Mouse (Mus musculus) C2C12 (cell line): ENCODE data around the gene Stk39.

Experiments used
- CTCF ChIP-seq: IDR thresholded peaks from one replicate; pipeline ENCODE4 v1.5.1; 2011; ENCODE audit not compliant: control insufficient read depth, insufficient read depth, insufficient read length
- MYOD1 ChIP-seq: IDR thresholded peaks from one replicate; pipeline ENCODE4 v1.6.1; 2011; ENCODE audit warnings: low read depth; ENCODE audit not compliant: control insufficient read depth, insufficient read length
- MYOG ChIP-seq: IDR thresholded peaks from one replicate; pipeline ENCODE4 v1.6.1; 2011; ENCODE audit not compliant: control insufficient read depth, insufficient read length; ENCODE audit errors: extremely low read depth
- USF1 ChIP-seq: IDR thresholded peaks from one replicate; pipeline ENCODE4 v1.6.1; 2011; ENCODE audit warnings: low read depth, mild to moderate bottlenecking, control low read depth, moderate library complexity

DNA sequence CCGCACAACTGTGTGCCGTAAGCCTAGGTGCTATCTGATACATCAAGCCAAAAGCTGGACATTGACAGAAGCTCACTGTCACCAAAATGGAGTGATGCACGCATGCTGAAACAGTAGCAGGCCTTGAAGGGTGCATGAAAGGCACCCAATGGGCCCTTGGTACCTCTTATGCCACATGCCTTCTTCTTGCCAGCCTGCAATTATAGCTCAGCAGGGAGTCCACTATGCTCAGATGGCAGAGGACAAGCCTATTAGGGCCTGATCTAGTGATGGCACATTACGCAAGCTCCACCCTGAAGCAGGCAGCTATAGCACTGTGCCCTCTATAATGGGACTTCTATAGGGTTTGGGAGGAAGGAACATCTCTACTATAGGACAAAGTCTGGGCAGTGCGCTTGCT is 10.8 kb upstream of the Stk39 start:
- no peak for TF ChIP-seq CTCF
- TF ChIP-seq MYOD1 = no peak
- no peak for TF ChIP-seq MYOG
- no peak for TF ChIP-seq USF1
